Comparison of ENCODE assay signal across 10 mouse cellular contexts in the genomic region with DNA sequence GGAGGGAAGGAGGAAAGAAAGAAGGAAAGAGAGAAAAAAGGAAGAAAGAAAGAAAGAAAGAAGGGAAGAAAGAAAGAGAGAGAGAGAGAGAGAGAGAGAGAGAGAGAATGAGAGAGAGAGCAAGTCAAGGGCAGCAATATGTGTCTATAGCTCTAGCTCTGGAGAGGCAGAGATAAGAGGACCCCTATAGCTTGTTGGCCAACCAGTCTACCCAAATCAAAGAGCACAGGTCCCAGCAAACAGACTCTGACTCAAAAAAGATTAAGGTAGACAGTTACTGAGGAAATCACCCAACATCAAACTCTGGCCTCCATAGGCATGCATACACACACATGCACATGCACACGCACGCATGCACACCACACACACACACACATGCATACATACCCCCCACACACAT. TPM values are rescaled to one million over a fixed set of nuclear protein-coding genes. Genes with fewer than 3 reads are reported as not detected.
"Had no signal": no experiment of that assay in that cellular context is flagged by ENCODE, and none has a peak within 500 bp of the region (broad histone marks: within the 10 kb centered on the region; RNA-seq: fewer than 3 reads in every experiment).

No protein-coding gene starts in this region.

- DNase-seq: kidney, adult 2 months; kidney, postnatal 14 days; left cerebral cortex, postnatal 4 days; lung, adult 2 months; midbrain, embryonic 14.5 days had no signal

- H3K27me3 ChIP-seq: kidney, embryonic 15.5 days; neural tube, embryonic 12.5 days had no signal

- H3K9me3 ChIP-seq: kidney, embryonic 15.5 days; neural tube, embryonic 12.5 days had no signal

- H3K36me3 ChIP-seq: kidney, embryonic 15.5 days; neural tube, embryonic 12.5 days had no signal

- H3K4me2 ChIP-seq: kidney, embryonic 15.5 days; neural tube, embryonic 12.5 days had no signal

- H3K4me3 ChIP-seq: kidney, embryonic 15.5 days; neural tube, embryonic 12.5 days had no signal

- H3K4me1 ChIP-seq: kidney, embryonic 15.5 days; neural tube, embryonic 12.5 days had no signal

- ATAC-seq: intestine, embryonic 16.5 days; lung, postnatal 0 days had no signal

- H3K27ac ChIP-seq: kidney, embryonic 15.5 days; macrophage; neural tube, embryonic 12.5 days had no signal

- H3K9ac ChIP-seq: kidney, embryonic 15.5 days; neural tube, embryonic 12.5 days had no signal

RNA-seq across cellular contexts. Expression of gene Arhgef28, which starts 17.7 kb away (rescaled TPM):
- polyA plus RNA-seq: macrophage had no signal
